Mouse (Mus musculus): ENCODE data around the gene Med16. TPM values are rescaled to one million over a fixed set of nuclear protein-coding genes. Genes with fewer than 3 reads are reported as not detected.

Med16 gene
- polyA plus RNA-seq, 1 experiment, result 64.8 TPM

DNA sequence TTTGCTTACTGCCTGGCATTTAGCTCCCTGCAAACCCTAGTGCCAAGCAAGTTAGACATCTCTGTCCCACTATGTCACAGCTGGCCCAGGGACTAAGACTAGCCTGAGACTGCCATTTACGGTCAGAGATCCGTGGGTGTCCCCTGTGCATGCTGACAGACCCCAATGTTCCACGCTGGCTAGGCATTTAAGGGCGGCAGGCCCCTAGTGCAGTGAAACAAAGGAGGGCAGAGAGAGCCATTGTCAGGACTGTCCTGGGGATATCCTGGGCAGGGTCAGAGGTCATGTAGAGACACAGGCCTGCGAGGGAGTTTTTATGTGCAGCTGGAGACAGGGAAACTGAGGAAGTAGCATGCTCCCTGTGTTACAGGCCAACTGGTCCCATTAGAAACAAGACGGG is 25.1 kb upstream of the Med16 start:
- TF ChIP-seq CTCF (IDR thresholded peaks at IDR 0.05; ENCODE audit: extremely low read depth, insufficient read depth, low read length) (no peak), POLR2A (IDR thresholded peaks at IDR 0.05; ENCODE audit: extremely low read depth, insufficient read depth, low read length) (no peak)
- Histone ChIP-seq H3K4me3 (ENCODE audit: insufficient read depth, low read length) (no peak overlapping the region), H3K27ac (ENCODE audit: insufficient read depth, low read length) (no peak overlapping the region), H3K4me1 (ENCODE audit: control insufficient read depth, insufficient read depth, low read length) (peaks cover 3% of the 10 kb centered on the region; the same call in 1 of the 2 replicates)

GRCm38 (mm10) chr10:79933145-79933679 is 24.5 kb upstream of the Med16 start:
- no peak for TF ChIP-seq POLR2A (IDR thresholded peaks at IDR 0.05; ENCODE audit: extremely low read depth, insufficient read depth, low read length)
- no peak for TF ChIP-seq CTCF (IDR thresholded peaks at IDR 0.05; ENCODE audit: extremely low read depth, insufficient read depth, low read length)
- Histone ChIP-seq H3K4me1 (ENCODE audit: control insufficient read depth, insufficient read depth, low read length) (peaks cover 3% of the 10 kb centered on the region; the same call in 1 of the 2 replicates), H3K27ac (ENCODE audit: insufficient read depth, low read length) (no peak overlapping the region), H3K4me3 (ENCODE audit: insufficient read depth, low read length) (no peak overlapping the region)

DNA sequence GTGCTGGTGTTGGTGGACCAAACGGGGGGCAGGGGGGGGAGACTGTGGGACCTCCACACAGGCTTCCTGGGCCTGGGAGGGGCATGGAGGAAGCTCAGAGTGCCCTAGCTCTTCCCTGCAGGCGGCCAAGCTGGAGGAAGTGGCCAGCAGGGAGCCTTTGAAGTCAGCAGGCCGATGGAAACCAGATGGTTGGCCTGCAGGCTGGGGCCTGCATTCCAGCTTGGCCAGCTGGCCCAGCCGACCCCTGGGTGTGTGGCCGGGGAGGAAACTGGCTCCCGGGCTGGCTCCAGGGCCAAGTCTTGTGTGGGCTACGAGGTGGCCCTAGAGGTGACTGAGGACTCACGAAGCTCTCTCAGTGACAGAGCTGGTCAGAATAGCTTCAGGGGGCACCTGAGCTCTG is 24.0 kb upstream of the Med16 start:
- H3K4me1 ChIP-seq (ENCODE audit: control insufficient read depth, insufficient read depth, low read length), result peaks cover 3% of the 10 kb centered on the region; the same call in 1 of the 2 replicates
- no peak overlapping the region for H3K4me3 ChIP-seq (ENCODE audit: insufficient read depth, low read length)
- TF ChIP-seq POLR2A (IDR thresholded peaks at IDR 0.05; ENCODE audit: extremely low read depth, insufficient read depth, low read length) (no peak), CTCF (IDR thresholded peaks at IDR 0.05; ENCODE audit: extremely low read depth, insufficient read depth, low read length) (no peak)
- H3K27ac ChIP-seq (ENCODE audit: insufficient read depth, low read length), result no peak overlapping the region

GRCm38 (mm10) chr10:79931797-79932196 is 23.1 kb upstream of the Med16 start:
- peaks cover 3% of the 10 kb centered on the region; the same call in 1 of the 2 replicates for H3K4me1 ChIP-seq (ENCODE audit: control insufficient read depth, insufficient read depth, low read length)
- no peak overlapping the region for H3K4me3 ChIP-seq (ENCODE audit: insufficient read depth, low read length)
- no peak for TF ChIP-seq CTCF (IDR thresholded peaks at IDR 0.05; ENCODE audit: extremely low read depth, insufficient read depth, low read length)
- no peak for TF ChIP-seq POLR2A (IDR thresholded peaks at IDR 0.05; ENCODE audit: extremely low read depth, insufficient read depth, low read length)
- no peak overlapping the region for H3K27ac ChIP-seq (ENCODE audit: insufficient read depth, low read length)

DNA sequence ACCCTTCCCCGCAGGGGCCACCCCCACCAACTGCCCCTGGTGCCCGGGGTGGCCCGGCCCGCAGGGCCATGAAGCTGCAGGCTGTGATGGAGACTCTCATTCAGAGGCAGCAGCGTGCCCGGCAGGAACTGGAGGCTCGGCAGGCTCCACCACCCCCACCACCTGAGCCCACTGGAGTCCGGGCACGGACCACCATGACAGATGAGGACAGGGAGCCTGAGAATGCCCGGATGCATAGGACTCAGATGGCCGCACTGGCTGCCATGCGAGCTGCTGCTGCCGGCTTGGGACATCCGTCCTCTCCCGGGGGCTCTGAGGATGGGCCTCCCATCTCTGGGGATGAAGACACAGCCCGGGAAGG is 22.1 kb upstream of the Med16 start:
- TF ChIP-seq POLR2A (IDR thresholded peaks at IDR 0.05; ENCODE audit: extremely low read depth, insufficient read depth, low read length), result no peak
- no peak for TF ChIP-seq CTCF (IDR thresholded peaks at IDR 0.05; ENCODE audit: extremely low read depth, insufficient read depth, low read length)
- H3K27ac ChIP-seq (ENCODE audit: insufficient read depth, low read length), result no peak overlapping the region
- no peaks in the 10 kb centered on the region for H3K4me1 ChIP-seq (ENCODE audit: control insufficient read depth, insufficient read depth, low read length)
- H3K4me3 ChIP-seq (ENCODE audit: insufficient read depth, low read length), result no peak overlapping the region

DNA sequence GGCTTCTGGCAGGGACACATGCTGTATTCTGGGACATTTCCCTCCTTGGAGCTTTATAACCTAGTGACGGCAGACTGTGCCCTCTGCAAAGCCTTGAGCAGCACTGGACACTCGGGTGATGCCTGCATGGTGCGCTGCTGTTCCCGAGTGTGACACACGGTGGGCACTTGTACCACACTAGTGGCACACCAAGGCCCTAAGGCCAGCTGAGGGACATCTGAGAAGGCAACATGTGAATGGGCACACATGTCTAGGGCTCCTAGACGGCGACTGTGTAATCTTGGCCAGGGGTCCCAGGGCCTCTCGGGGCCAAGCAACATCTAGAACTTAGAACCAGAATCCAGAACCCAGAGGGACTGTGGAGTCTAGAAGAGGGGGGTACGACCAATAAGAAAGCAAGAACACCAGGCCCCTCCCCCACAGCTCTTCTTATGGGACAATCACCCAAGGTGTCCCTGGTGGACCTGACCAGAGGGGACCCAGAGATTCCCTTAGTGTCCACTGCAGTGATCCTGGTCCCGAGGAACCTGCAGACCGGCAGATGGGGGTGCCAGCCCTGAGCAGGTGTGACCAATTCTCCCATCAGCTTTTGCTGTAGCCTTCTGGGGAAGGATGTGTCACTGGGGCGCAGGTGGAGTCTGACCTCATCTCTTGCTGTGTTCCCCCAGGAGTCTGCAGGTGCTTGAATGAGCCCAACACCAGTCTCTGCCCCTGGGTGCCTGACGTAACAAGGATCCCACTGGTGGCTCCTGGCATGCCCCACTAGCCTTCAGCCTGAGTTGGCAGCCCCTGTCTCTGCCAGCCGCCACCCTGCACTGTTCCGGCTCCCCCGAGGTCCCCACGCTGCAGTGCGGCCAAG is 21.5 kb upstream of the Med16 start:
- Histone ChIP-seq H3K4me1 (ENCODE audit: control insufficient read depth, insufficient read depth, low read length) (no peaks in the 10 kb centered on the region), H3K4me3 (ENCODE audit: insufficient read depth, low read length) (no peak overlapping the region), H3K27ac (ENCODE audit: insufficient read depth, low read length) (no peak overlapping the region)
- TF ChIP-seq CTCF (IDR thresholded peaks at IDR 0.05; ENCODE audit: extremely low read depth, insufficient read depth, low read length), result no peak
- no peak for TF ChIP-seq POLR2A (IDR thresholded peaks at IDR 0.05; ENCODE audit: extremely low read depth, insufficient read depth, low read length)

- TF ChIP-seq CTCF (IDR thresholded peaks at IDR 0.05; ENCODE audit: extremely low read depth, insufficient read depth, low read length) (no peak), POLR2A (IDR thresholded peaks at IDR 0.05; ENCODE audit: extremely low read depth, insufficient read depth, low read length) (no peak)
- Histone ChIP-seq H3K4me3 (ENCODE audit: insufficient read depth, low read length) (peak overlapping the region; percentile 80; the same call in 1 of the 2 replicates), H3K4me1 (ENCODE audit: control insufficient read depth, insufficient read depth, low read length) (no peaks in the 10 kb centered on the region), H3K27ac (ENCODE audit: insufficient read depth, low read length) (no peak overlapping the region)
These were observed 20.4 kb upstream of the Med16 start for GRCm38 (mm10) chr10:79928907-79929701.

- TF ChIP-seq POLR2A (IDR thresholded peaks at IDR 0.05; ENCODE audit: extremely low read depth, insufficient read depth, low read length) (no peak), CTCF (IDR thresholded peaks at IDR 0.05; ENCODE audit: extremely low read depth, insufficient read depth, low read length) (no peak)
- peak overlapping the region; percentile 80 for H3K4me3 ChIP-seq (ENCODE audit: insufficient read depth, low read length)
- H3K4me1 ChIP-seq (ENCODE audit: control insufficient read depth, insufficient read depth, low read length), result no peaks in the 10 kb centered on the region
- H3K27ac ChIP-seq (ENCODE audit: insufficient read depth, low read length), result 0 out of 2 replicates have a peak overlapping the region, but pooled peaks have one; percentile 25
These were observed 19.4 kb upstream of the Med16 start for GRCm38 (mm10) chr10:79928030-79928694.

Measured in cortical plate, adult 2 months (tissue).